Mouse (Mus musculus): ENCODE measurements around the gene Tnfsf15. TPM values are rescaled to one million over a fixed set of nuclear protein-coding genes. Genes with fewer than 3 reads are reported as not detected.

Tnfsf15 gene
- polyA plus RNA-seq, 1 experiment from 2014 or later: not detected

DNA sequence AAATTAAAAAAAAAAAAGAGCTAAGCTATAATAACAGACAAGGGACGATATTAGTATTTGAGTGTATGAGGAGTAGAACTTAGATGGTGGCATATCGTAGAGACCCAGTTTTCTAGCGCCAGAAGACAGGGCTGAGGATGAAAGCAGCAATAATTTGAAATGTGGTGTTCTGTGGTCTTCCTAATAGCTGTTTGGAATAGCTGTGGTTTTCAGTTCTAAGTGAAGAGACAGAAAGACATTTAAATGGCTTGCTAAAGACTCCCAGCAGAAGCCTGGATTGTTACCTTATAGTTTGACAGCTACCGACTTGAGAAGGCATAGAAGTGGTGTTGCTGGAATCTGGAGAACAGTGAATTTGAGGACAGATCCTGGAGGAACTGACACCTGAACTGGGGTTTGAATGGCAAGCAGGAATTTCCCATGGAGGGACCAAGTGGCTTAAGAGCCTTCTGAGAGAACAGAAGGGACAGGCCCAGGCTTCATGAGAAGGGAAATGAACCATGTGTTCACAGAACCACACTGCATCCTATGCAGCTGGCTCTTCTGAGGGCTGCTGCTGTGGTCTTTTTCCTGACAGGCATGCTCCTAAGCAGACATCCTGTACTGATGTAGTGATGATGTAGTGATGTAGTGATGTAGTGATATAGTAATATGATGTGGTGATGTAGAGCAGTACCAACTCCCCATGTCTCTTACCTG is 42.8 kb downstream of the Tnfsf15 start:
- H3K27me3 ChIP-seq (replicated peaks; ENCODE audit: control insufficient read depth, insufficient read depth, low read length): no peaks in the 10 kb centered on the region
- 89% methylated on average over 4 of the region's 4 CpGs for WGBS
- no peaks in the 10 kb centered on the region for H3K9me3 ChIP-seq (ENCODE audit: control insufficient read depth, low read length)
- H3K4me2 ChIP-seq (ENCODE audit: low read length): no peak overlapping the region
- H3K27ac ChIP-seq (ENCODE audit: low read depth, low read length): no peak overlapping the region
- no peak overlapping the region for H3K9ac ChIP-seq (ENCODE audit: low read depth, low read length)
- no peak overlapping the region for H3K4me3 ChIP-seq (ENCODE audit: low read length)
- H3K36me3 ChIP-seq (ENCODE audit: control insufficient read depth, insufficient read depth, low read length): no peaks in the 10 kb centered on the region
- no peaks in the 10 kb centered on the region for H3K4me1 ChIP-seq (ENCODE audit: control insufficient read depth, insufficient read depth, low read depth, low read length)
- ATAC-seq: no peak

DNA sequence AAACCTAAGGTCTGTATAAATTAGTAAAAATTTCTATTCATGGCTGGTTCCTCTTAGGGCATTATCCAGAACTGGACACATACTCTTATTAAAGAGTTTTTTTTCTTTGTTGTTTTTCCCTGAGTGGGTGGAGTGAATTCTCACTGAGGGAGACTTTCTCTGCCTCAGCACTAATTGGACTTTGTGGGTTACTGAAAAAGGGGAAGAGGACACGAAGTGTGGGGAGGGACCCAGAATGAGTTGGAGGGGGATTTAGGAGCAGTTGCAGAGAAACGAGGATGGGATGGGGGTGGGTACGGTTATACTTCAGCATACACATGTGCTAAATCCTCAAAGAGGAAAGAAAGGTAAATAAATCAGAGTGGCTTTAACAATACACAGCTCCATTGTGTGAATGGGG is 45.2 kb downstream of the Tnfsf15 start:
- H3K9ac ChIP-seq (ENCODE audit: low read depth, low read length): no peak overlapping the region
- no peaks in the 10 kb centered on the region for H3K36me3 ChIP-seq (ENCODE audit: control insufficient read depth, insufficient read depth, low read length)
- no peaks in the 10 kb centered on the region for H3K4me1 ChIP-seq (ENCODE audit: control insufficient read depth, insufficient read depth, low read depth, low read length)
- no peak overlapping the region for H3K4me2 ChIP-seq (ENCODE audit: low read length)
- H3K27me3 ChIP-seq (replicated peaks; ENCODE audit: control insufficient read depth, insufficient read depth, low read length): no peaks in the 10 kb centered on the region
- WGBS: 70% methylated on average over 3 of the region's 3 CpGs
- ATAC-seq: no peak
- H3K4me3 ChIP-seq (ENCODE audit: low read length): no peak overlapping the region
- no peak overlapping the region for H3K27ac ChIP-seq (ENCODE audit: low read depth, low read length)
- H3K9me3 ChIP-seq (ENCODE audit: control insufficient read depth, low read length): no peaks in the 10 kb centered on the region

- no peaks in the 10 kb centered on the region for H3K36me3 ChIP-seq (ENCODE audit: control insufficient read depth, insufficient read depth, low read length)
- H3K9me3 ChIP-seq (ENCODE audit: control insufficient read depth, low read length): no peaks in the 10 kb centered on the region
- H3K4me3 ChIP-seq (ENCODE audit: low read length): no peak overlapping the region
- 90% methylated on average over 4 of the region's 4 CpGs for WGBS
- no peaks in the 10 kb centered on the region for H3K27me3 ChIP-seq (replicated peaks; ENCODE audit: control insufficient read depth, insufficient read depth, low read length)
- no peak overlapping the region for H3K27ac ChIP-seq (ENCODE audit: low read depth, low read length)
- no peak overlapping the region for H3K4me2 ChIP-seq (ENCODE audit: low read length)
- no peak for ATAC-seq
- H3K9ac ChIP-seq (ENCODE audit: low read depth, low read length): no peak overlapping the region
- H3K4me1 ChIP-seq (ENCODE audit: control insufficient read depth, insufficient read depth, low read depth, low read length): no peaks in the 10 kb centered on the region
These were observed 48.0 kb downstream of the Tnfsf15 start for GRCm38 (mm10) chr4:63696921-63697320.

DNA sequence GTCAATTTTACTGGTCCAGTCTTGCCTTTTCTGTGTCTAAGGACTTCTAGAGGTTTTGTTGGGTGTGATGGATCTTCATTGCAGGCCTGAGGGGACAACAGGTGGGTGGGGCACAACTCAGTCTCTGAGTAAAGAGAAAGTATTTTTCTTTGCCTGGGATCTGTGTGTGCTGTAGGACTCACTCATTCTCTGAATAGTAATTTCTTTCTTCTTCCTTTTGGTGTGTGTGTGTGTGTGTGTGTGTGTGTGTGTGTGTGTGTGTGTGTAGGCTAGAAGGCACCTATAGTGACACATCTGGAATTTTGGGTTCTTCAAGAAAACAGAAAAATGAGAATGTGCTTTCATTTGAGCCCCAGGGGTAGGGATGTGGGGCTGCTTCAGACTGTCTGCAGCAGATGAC is 52.6 kb downstream of the Tnfsf15 start:
- no peaks in the 10 kb centered on the region for H3K4me1 ChIP-seq (ENCODE audit: control insufficient read depth, insufficient read depth, low read depth, low read length)
- no peaks in the 10 kb centered on the region for H3K27me3 ChIP-seq (replicated peaks; ENCODE audit: control insufficient read depth, insufficient read depth, low read length)
- no peak overlapping the region for H3K27ac ChIP-seq (ENCODE audit: low read depth, low read length)
- H3K4me3 ChIP-seq (ENCODE audit: low read length): no peak overlapping the region
- H3K4me2 ChIP-seq (ENCODE audit: low read length): no peak overlapping the region
- H3K36me3 ChIP-seq (ENCODE audit: control insufficient read depth, insufficient read depth, low read length): no peaks in the 10 kb centered on the region
- no peak for ATAC-seq
- no peaks in the 10 kb centered on the region for H3K9me3 ChIP-seq (ENCODE audit: control insufficient read depth, low read length)
- H3K9ac ChIP-seq (ENCODE audit: low read depth, low read length): no peak overlapping the region

DNA sequence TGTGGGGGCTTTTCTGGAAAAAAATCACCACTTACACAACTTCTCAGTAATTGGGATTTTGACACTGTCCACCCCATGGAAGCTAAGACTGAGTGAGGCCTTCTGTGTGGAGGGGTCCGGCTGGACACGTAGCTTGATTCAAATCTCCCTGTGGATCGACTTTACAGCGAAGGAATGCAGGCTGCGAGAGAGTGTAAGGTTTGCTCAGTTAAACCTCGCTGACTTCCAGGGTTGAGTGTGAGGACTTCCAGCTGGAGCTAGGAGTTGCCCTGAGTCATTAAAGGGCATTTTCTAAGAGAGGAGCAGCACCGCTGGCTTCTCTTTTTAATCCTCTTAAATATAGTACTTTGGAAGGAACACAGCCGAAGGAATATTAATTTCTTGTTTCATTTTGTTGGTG is 57.5 kb downstream of the Tnfsf15 start:
- WGBS: 85% methylated on average over 8 of the region's 8 CpGs

GRCm38 (mm10) chr4:63686157-63686556 is 58.8 kb downstream of the Tnfsf15 start:
- Histone ChIP-seq H3K4me3 (ENCODE audit: low read length) (no peak overlapping the region), H3K4me2 (ENCODE audit: low read length) (no peak overlapping the region), H3K27me3 (replicated peaks; ENCODE audit: control insufficient read depth, insufficient read depth, low read length) (no peaks in the 10 kb centered on the region), H3K9ac (ENCODE audit: low read depth, low read length) (no peak overlapping the region), H3K9me3 (ENCODE audit: control insufficient read depth, low read length) (no peaks in the 10 kb centered on the region), H3K36me3 (ENCODE audit: control insufficient read depth, insufficient read depth, low read length) (no peaks in the 10 kb centered on the region), H3K4me1 (ENCODE audit: control insufficient read depth, insufficient read depth, low read depth, low read length) (no peaks in the 10 kb centered on the region), H3K27ac (ENCODE audit: low read depth, low read length) (no peak overlapping the region)
- no peak for ATAC-seq

More for the DNA sequence above, 57.5 kb downstream of the Tnfsf15 start:
- H3K4me1 ChIP-seq (ENCODE audit: control insufficient read depth, insufficient read depth, low read depth, low read length): no peaks in the 10 kb centered on the region
- H3K9ac ChIP-seq (ENCODE audit: low read depth, low read length): no peak overlapping the region
- H3K27ac ChIP-seq (ENCODE audit: low read depth, low read length): no peak overlapping the region
- H3K27me3 ChIP-seq (replicated peaks; ENCODE audit: control insufficient read depth, insufficient read depth, low read length): no peaks in the 10 kb centered on the region
- H3K9me3 ChIP-seq (ENCODE audit: control insufficient read depth, low read length): no peaks in the 10 kb centered on the region
- no peak overlapping the region for H3K4me2 ChIP-seq (ENCODE audit: low read length)
- H3K36me3 ChIP-seq (ENCODE audit: control insufficient read depth, insufficient read depth, low read length): no peaks in the 10 kb centered on the region
- no peak for ATAC-seq
- H3K4me3 ChIP-seq (ENCODE audit: low read length): no peak overlapping the region

GRCm38 (mm10) chr4:63685253-63685525 is 59.7 kb downstream of the Tnfsf15 start:
- no peaks in the 10 kb centered on the region for H3K4me1 ChIP-seq (ENCODE audit: control insufficient read depth, insufficient read depth, low read depth, low read length)
- no peak overlapping the region for H3K4me3 ChIP-seq (ENCODE audit: low read length)
- ATAC-seq: no peak
- no peak overlapping the region for H3K4me2 ChIP-seq (ENCODE audit: low read length)
- no peaks in the 10 kb centered on the region for H3K9me3 ChIP-seq (ENCODE audit: control insufficient read depth, low read length)
- no peaks in the 10 kb centered on the region for H3K36me3 ChIP-seq (ENCODE audit: control insufficient read depth, insufficient read depth, low read length)
- WGBS: 65% methylated on average over 4 of the region's 4 CpGs
- no peaks in the 10 kb centered on the region for H3K27me3 ChIP-seq (replicated peaks; ENCODE audit: control insufficient read depth, insufficient read depth, low read length)
- H3K9ac ChIP-seq (ENCODE audit: low read depth, low read length): no peak overlapping the region
- H3K27ac ChIP-seq (ENCODE audit: low read depth, low read length): no peak overlapping the region

GRCm38 (mm10) chr4:63684412-63685252 is 60.3 kb downstream of the Tnfsf15 start:
- Histone ChIP-seq H3K4me3 (ENCODE audit: low read length) (no peak overlapping the region), H3K36me3 (ENCODE audit: control insufficient read depth, insufficient read depth, low read length) (no peaks in the 10 kb centered on the region), H3K4me1 (ENCODE audit: control insufficient read depth, insufficient read depth, low read depth, low read length) (no peaks in the 10 kb centered on the region), H3K27me3 (replicated peaks; ENCODE audit: control insufficient read depth, insufficient read depth, low read length) (no peaks in the 10 kb centered on the region), H3K4me2 (ENCODE audit: low read length) (no peak overlapping the region), H3K27ac (ENCODE audit: low read depth, low read length) (no peak overlapping the region), H3K9ac (ENCODE audit: low read depth, low read length) (no peak overlapping the region), H3K9me3 (ENCODE audit: control insufficient read depth, low read length) (no peaks in the 10 kb centered on the region)
- ATAC-seq: no peak
- 86% methylated on average over 10 of the region's 10 CpGs for WGBS

DNA sequence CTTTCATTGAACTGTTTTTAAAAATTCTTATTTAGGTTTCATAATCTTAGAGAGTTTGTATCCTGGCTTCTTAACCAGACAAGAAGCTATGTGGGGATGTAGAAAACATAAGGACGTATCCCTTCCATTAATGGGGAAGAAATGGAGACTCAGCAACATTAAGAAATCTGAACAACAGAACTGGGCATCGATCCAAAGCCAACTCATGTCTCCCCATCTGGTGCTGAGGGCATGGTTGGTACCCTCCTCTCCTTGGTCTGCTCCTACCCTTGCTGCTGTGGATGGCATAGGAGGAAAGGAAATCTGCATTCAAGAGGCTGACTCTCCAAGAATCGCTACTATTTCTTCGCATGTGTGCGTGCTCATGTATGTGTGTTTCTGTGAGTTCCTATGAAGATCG is 61.2 kb downstream of the Tnfsf15 start:
- Histone ChIP-seq H3K27me3 (replicated peaks; ENCODE audit: control insufficient read depth, insufficient read depth, low read length) (no peaks in the 10 kb centered on the region), H3K27ac (ENCODE audit: low read depth, low read length) (no peak overlapping the region), H3K4me2 (ENCODE audit: low read length) (no peak overlapping the region), H3K9me3 (ENCODE audit: control insufficient read depth, low read length) (no peaks in the 10 kb centered on the region), H3K36me3 (ENCODE audit: control insufficient read depth, insufficient read depth, low read length) (no peaks in the 10 kb centered on the region), H3K9ac (ENCODE audit: low read depth, low read length) (no peak overlapping the region), H3K4me3 (ENCODE audit: low read length) (no peak overlapping the region), H3K4me1 (ENCODE audit: control insufficient read depth, insufficient read depth, low read depth, low read length) (no peaks in the 10 kb centered on the region)
- ATAC-seq: 0 out of 2 replicates have a peak, but pooled peaks have one; percentile 40
- WGBS: 89% methylated on average over 6 of the region's 6 CpGs
